Mouse (Mus musculus) thymus, adult 2 months (tissue): ENCODE measurements around the gene Tnfrsf13c. TPM values are rescaled to one million over a fixed set of nuclear protein-coding genes. Genes with fewer than 3 reads are reported as not detected.

Source experiments
- DNase-seq: peaks from one replicate; pipeline ENCODE4 v3.0.0; 2021
- H3K27ac ChIP-seq: fragments of 200-500 bp; 2 replicates; pipeline ENCODE4 v1.5.1; 2012; ENCODE audit warnings: low read length, control low read depth; ENCODE audit not compliant: control insufficient read depth, insufficient read depth
- H3K27me3 ChIP-seq: fragments of 200-500 bp; 2 replicates; pipeline ENCODE4 v1.6.1; 2012; ENCODE audit warnings: mild to moderate bottlenecking, low read length, moderate library complexity, mixed read lengths; ENCODE audit not compliant: control insufficient read depth, insufficient read depth
- H3K36me3 ChIP-seq: fragments of 200-500 bp; 2 replicates; pipeline ENCODE4 v1.6.1; 2012; ENCODE audit warnings: mild to moderate bottlenecking, low read length, moderate library complexity; ENCODE audit not compliant: control insufficient read depth, insufficient read depth
- H3K4me1 ChIP-seq: fragments of 200-500 bp; replicated peaks from 2 replicates; pipeline ENCODE4 v1.6.1; 2012; ENCODE audit warnings: low read length; ENCODE audit not compliant: control insufficient read depth, insufficient read depth
- H3K4me3 ChIP-seq: fragments of 200-500 bp; 2 replicates; pipeline ENCODE4 v1.5.1; 2012; ENCODE audit warnings: mild to moderate bottlenecking, low read length, control low read depth, moderate library complexity; ENCODE audit not compliant: control insufficient read depth, insufficient read depth
- CTCF ChIP-seq: fragments of 200-500 bp; IDR thresholded peaks from 2 replicates; pipeline ENCODE4 v1.5.1; 2012; ENCODE audit warnings: mild to moderate bottlenecking, control low read depth, low read length, moderate library complexity, borderline replicate concordance; ENCODE audit not compliant: control insufficient read depth, poor library complexity, insufficient read depth; ENCODE audit errors: extremely low read depth
- POLR2A ChIP-seq: fragments of 200-500 bp; IDR thresholded peaks from 2 replicates; pipeline ENCODE4 v1.6.1; 2012; ENCODE audit warnings: mild to moderate bottlenecking, low read length, control low read depth, moderate library complexity; ENCODE audit not compliant: control insufficient read depth, poor library complexity, insufficient read depth; ENCODE audit errors: extremely low read depth
- WGBS: fragments of 180-500 bp; shearing (Covaris S2); methylation state at CpG from one replicate; pipeline ENCODE4 v1.1.7; 2018; 5-methylcytosine and 5-hydroxymethylcytosine counted together
- polyA plus RNA-seq: library from polyadenylated mRNA; depleted of rRNA; stranded (reverse); fragments of >200 nt; gene quantifications from 2 replicates; pipeline ENCODE4 v1.2.3, GENCODE M21; 2012

The Tnfrsf13c gene
- polyA plus RNA-seq, 1 experiment, result 4.3 TPM

DNA sequence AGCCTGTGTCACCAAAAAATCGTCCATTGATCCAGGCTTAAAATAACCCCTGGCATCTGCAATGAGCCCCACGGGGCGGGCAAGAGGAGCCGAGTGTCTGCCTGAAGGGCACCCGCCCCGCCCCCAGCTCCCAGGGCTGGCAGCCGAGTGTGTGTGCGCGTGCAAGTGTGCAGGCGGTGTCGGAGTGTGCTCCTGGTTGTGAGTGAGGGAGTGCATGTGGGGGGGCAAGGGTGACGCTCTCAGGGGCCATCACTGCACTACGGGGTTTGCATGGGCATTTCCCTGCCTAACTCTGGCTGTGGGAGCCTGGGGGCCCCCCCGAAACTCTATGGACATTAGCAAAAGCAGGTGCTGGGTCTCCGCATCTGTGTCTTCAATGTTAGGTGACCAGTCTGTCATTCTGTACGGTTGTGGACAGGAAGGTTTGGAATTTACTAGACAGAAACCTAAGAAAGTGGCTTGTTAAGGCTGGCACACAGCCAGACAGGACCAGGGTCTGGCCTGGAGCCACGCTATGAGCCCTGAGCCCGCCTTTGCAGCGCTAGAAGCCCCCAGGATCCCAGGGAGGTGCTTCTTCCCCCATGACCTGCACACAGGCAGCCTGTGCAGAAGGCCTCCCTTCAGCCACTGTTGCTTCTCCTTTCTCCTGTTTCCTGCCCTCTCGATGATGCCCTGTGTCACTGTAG lies 7.9 kb downstream of the Tnfrsf13c start:
- no peak overlapping the region for H3K4me3 ChIP-seq
- no peaks in the 10 kb centered on the region for H3K36me3 ChIP-seq
- DNase-seq, result no peak
- peaks cover 3% of the 10 kb centered on the region; the same call in 1 of the 2 replicates for H3K27me3 ChIP-seq
- TF ChIP-seq CTCF, result no peak
- TF ChIP-seq POLR2A, result no peak
- no peak overlapping the region for H3K27ac ChIP-seq
- 80% methylated on average over 20 of the region's 20 CpGs for whole genome bisulfite sequencing
- H3K4me1 ChIP-seq, result peaks cover 14% of the 10 kb centered on the region

DNA sequence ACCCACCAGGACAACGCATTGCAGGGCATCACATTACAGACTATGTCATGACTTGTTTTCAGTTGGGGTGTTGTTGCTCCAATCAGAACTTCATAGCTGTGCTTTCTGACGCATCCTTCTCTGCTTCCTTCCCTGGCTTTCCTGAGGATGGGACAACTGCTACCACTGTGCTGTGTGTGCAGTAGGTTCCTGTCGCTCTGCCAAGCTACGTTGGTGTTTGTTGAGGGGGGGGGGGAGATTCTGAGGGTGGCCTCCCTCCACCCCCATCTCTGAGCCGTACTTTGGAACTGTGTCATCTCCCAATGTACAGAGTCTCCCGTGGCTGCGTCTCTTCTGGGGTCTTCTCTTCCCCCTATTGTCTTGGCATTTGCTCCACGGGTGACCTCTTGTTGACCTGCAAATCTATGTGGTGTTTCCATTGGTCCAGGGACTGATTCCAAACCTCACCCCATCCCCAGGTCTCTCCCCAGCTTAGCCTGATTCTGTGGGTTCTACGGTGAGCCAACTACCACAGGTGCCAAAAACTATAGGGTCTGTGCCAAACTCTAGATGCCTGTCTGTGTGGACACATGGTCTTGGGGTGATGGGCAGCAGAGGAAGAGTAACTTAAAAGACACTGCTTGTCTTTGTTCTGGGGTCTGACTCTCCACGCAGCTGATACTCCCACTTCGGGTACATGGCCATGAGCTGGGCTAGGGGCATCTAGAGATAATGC lies 8.7 kb downstream of the Tnfrsf13c start:
- TF ChIP-seq POLR2A (no peak), CTCF (no peak)
- peaks cover 8% of the 10 kb centered on the region; the same call in 1 of the 2 replicates for H3K27me3 ChIP-seq
- H3K4me3 ChIP-seq, result no peak overlapping the region
- H3K4me1 ChIP-seq, result peaks cover 14% of the 10 kb centered on the region
- no peaks in the 10 kb centered on the region for H3K36me3 ChIP-seq
- H3K27ac ChIP-seq, result no peak overlapping the region
- WGBS, result 78% methylated on average over 11 of the region's 11 CpGs
- DNase-seq, result no peak

- Histone ChIP-seq H3K4me1 (peaks cover 7% of the 10 kb centered on the region; the same call in 1 of the 2 replicates), H3K4me3 (no peak overlapping the region), H3K27me3 (peaks cover 10% of the 10 kb centered on the region; the same call in 1 of the 2 replicates), H3K27ac (no peak overlapping the region), H3K36me3 (no peaks in the 10 kb centered on the region)
- no peak for DNase-seq
- 91% methylated on average over 4 of the region's 4 CpGs for WGBS
- no peak for TF ChIP-seq CTCF
- TF ChIP-seq POLR2A, result no peak
Measured at GRCm38 (mm10) chr15:82213222-82213621, 10.9 kb downstream of the Tnfrsf13c start.

- DNase-seq, result no peak
- no peak within 1 kb of the TSS for H3K27ac ChIP-seq
- TF ChIP-seq POLR2A, result no peak
- WGBS, result under 1% methylated on average over 34 of the region's 34 CpGs
- H3K4me3 ChIP-seq, result no peak within 1 kb of the TSS
- H3K4me1 ChIP-seq, result peaks cover 7% of the 10 kb centered on the region; the same call in 1 of the 2 replicates
- peaks cover 10% of the 10 kb centered on the region; the same call in 1 of the 2 replicates for H3K27me3 ChIP-seq
- no peaks in the 10 kb centered on the region for H3K36me3 ChIP-seq
Measured at GRCm38 (mm10) chr15:82212752-82213063, 11.5 kb downstream of the Tnfrsf13c start, which contains the start of gene Shisa8. Shisa8 (minus strand) TSS chr15:82212815.

- WGBS, result 1% methylated on average over 112 of the region's 112 CpGs
- Histone ChIP-seq H3K4me1 (peaks cover 7% of the 10 kb centered on the region; the same call in 1 of the 2 replicates), H3K27me3 (peaks cover 10% of the 10 kb centered on the region; the same call in 1 of the 2 replicates), H3K36me3 (no peaks in the 10 kb centered on the region), H3K4me3 (no peak overlapping the region), H3K27ac (no peak overlapping the region)
- no peak for DNase-seq
- TF ChIP-seq CTCF (no peak), POLR2A (no peak)
Measured at GRCm38 (mm10) chr15:82211911-82212751, 12.0 kb downstream of the Tnfrsf13c start.

GRCm38 (mm10) chr15:82211281-82211680 lies 12.9 kb downstream of the Tnfrsf13c start:
- Histone ChIP-seq H3K4me3 (no peak overlapping the region), H3K4me1 (peaks cover 7% of the 10 kb centered on the region; the same call in 1 of the 2 replicates), H3K27me3 (peaks cover 10% of the 10 kb centered on the region; the same call in 1 of the 2 replicates), H3K36me3 (no peaks in the 10 kb centered on the region), H3K27ac (no peak overlapping the region)
- no peak for DNase-seq
- WGBS, result 8% methylated on average over 11 of the region's 11 CpGs
- TF ChIP-seq POLR2A (no peak), CTCF (no peak)
